Mouse (Mus musculus) T-helper 17 cell (primary cell): ENCODE results near the gene Wdr45.
"Not testable (repeated sequence)": the region's sequence is repeated elsewhere in the genome, so short reads cannot be mapped to it uniquely, and the experiment has no call there.

Experiments
- in situ Hi-C, 2 experiments: fragments of 300-600 bp; cut with MboI, MseI; formaldehyde crosslinking; loops; 1 replicate in 1 of 2; 2 replicates in 1 of 2; pipeline ENCODE4 v1.15.1; 2025; ENCODE audit warnings: high pct_unique_total_duplicates in 2 of 2

The Wdr45 gene

DNA sequence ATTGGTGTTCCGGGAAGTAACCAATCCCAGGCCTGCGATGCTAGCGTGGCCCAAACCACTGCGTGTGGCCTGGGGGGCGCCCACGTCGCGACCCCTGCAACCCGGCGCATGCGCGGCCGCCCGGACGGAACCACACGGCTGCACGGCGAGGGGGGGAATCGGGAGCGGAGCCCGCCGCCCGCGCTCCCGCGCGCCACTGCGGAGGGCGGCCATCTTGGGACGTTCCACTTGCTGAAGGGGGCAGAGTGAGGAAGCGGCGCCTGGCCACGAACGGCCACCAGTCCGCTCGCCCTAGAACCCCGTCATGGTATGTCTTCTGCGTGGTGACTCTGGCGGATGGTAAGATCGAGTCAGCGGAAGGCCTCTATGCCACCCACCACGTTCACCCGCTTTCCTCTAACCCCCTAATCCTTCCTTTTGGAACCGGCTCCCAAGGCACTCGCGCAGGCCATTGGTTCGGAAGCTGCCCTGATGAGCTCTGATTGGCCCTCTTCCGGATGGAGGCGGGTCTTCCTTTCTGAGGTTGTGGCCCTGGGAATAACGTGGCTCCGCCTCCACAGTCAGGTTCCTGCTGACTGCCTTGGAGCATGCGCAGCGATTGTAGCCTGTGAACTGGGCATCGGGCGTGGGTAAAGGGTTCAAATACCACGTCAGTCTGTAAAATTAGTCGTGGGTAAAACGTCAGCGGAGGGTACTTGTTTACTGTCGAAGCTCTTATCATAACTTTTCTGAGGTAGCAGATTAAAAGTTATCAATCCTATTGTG lies at the start of gene Wdr45:
TSS of gene Wdr45 (plus strand) at position 199 of the 765 bp plus-strand sequence.
- in situ Hi-C loops, result loop anchor here in 1 of 2 experiments (5.0 kb wide), 1 partner anchor 383 kb away; no protein-coding TSS in a partner anchor

DNA sequence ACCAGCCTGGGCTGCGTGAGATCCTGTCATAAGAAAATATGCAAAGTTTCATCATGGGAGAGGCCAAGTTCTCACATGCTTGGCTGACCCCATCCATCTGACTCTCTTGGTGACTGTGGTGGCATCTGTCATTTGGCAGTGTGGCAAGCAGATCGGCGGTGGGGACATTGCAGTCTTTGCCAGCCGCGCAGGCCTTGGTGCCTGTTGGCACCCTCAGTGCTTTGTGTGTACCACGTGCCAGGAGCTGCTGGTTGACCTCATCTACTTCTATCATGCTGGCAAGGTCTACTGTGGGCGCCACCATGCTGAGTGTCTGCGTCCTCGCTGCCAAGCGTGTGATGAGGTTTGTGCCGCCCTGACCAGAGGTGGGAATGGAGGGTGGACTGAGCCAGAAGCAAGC lies 49.3 kb upstream of the Wdr45 start:
- in situ Hi-C loops, result no loop called here

DNA sequence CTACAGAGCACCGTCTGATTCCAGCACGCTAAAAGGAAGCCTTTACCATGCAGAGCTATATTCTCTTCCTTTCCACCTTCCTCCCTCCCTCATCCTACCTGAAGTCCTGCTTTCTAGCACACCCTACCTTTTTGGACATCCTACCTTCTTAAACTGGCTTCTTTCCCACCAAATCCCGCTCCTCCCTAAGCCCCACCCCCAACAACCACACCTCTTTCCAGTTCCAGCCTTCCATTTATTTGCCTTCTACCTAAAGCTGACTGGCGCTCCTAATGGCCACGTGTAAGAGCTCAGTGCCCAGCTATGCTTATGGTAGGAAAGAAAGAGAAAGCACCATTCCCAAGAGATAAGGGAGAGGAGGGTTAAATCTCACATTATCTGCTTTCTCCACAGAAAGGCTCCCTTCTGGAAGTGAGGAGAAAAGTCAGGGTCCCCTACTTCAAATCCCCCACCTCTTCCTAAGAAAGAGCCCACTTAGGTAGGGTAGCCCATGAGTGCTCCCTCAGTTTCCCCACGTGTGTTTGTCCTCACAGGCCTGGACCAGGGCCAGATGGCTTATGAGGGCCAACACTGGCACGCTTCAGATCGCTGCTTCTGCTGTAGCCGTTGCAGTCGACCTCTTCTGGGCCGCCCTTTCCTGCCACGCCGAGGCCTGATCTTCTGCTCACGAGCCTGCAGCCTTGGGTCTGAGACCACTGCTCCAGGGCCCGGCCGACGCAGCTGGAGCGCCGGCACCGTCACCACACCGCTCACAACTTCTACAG lies 48.2 kb upstream of the Wdr45 start:
- in situ Hi-C loops, result no loop called here

DNA sequence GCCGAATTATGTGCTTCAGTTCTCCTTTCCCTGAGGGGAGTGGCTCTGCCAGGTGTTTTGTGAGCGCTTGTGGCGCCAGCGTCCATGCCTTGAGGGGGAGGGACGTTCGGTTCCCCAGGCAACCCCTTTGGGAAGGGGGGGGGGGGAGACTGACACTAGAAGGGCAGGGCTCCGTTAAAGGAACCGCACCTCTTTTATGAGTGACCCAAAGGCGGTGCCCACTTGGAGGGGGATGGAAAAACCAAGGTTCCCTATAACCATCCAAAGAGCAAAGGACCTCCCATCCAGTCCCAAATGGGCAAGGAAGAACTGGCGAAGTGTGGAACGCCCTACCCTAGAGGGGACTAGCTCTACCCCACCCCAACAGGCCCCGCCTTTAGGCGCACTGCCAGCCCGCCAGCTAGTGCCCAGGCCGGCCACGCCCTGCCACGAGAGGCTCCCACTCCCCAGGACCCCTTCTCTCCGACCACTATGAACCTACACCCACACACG lies 43.7 kb upstream of the Wdr45 start:
- in situ Hi-C loops, result no loop called here

DNA sequence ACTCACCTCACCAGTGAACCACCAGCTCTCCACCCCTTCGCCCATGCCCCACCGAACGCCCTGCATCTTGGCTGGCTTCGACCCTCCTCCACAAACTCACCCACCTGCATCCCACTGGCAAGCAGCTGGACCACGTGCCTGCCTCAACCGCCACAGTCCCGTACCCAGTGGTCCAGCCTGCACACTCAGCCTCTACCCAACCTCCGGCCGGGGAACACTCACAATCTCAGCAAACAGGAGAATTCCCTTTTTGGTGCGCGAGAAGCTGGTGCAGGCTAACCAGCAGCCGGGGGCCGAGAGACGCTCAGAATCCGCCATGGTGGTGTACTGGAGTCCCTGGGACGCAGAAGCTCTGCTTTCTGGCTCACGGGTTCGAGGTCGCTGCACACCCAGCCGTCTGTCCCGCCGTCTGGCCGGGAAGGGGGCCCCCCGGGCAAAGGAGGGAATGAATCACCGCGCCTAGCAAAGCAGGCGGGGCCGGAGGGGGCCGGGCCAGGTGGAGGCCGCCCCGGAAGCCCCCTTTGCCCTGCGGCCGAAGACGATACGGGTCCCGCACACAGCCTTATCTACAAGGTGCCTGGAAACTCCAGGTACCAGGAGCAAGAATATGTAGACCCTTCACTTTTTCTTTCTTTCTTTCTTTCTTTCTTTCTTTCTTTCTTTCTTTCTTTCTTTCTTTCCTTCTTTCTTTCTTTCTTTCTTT lies 43.1 kb upstream of the Wdr45 start, which contains the start of gene Plp2:
TSS of gene Plp2 (minus strand) at position 470 of the 703 bp plus-strand sequence.
- in situ Hi-C loops, result no loop called here

DNA sequence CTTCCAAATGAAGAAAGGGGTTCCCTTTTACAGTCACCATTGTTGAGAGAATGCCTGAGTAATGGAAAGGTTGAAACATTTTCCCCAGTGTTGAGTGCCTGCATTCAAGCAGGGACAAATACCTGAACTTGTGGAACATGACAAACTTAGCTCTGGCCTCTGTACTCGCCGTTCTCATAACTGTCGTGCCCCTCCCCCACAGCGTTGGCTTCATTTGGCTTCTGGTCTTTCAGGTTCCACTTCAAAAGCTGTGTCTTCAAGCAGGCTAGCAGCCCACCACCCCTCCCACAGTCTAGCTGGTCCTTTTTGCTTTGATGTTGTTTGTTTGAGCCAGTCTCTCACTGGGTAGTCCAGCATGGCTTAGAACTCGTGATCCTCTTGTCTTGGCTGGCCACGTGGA lies 41.4 kb upstream of the Wdr45 start:
- in situ Hi-C loops, result no loop called here

DNA sequence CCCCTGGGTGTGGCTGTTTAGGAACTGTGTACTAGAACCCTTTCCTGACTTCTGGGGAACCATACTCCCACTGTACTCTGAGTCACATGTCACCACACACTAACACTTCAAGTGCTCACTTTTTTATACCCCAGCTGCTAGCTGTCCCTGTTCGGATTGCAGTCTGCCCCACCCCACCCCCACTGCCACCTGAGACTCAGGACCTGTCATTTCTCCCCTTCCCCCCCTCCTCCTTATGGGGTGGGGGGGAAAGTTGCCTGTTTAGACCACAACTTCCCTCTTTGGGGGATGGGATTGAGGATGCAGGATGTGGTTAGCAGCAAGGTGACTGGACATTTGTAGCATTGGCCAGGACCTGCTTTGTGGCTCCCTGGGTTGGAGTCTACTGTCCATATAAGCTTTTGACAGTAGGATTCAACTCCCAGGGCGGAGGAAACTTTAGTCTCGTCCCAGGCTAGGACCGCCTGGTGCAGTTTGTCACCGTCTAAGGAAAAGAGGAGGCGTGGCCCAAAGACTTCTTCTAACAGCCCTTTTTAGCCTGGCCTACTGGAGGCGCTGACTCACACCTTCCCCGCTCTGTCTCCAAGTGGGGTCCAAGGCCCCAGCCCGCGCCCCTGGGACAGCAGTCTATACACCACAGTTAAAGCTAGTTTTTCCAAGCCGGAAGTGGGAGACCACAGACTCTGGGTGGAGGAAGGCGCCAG lies 40.4 kb upstream of the Wdr45 start:
- in situ Hi-C loops, result no loop called here

DNA sequence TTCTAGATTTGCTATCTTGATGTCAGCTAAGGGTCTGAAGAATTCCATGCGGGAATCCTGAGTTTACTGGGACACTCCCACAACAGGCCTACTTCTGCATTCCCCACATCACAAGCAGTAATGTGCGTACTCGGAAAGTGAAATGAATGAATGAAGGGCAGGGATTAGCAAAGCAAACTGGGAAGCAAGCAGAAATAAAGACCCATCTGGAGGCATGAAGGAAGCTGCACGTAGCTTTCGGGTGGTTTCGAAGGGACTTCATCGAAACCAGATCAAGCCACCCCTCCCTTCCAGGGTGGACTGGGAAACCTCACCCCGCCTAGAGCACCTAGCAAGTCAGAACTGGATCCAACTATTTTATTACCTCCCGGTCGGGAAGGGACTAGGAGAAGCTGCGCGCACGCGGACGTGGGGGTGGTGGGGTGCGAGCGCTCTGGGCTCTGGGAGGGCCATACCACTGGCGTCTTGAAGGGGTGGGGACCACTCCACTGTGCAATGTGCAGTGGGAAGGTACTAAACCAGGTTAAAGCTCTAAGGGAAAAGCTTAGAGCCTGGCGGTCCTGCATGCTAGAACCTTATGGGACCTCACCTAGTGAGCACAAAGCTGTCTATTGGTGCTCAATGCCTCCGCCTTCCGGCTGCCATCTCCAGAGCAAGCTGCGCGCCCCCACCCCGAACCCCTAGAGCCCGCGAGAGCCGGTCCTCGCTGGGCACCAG lies 39.7 kb upstream of the Wdr45 start:
- in situ Hi-C loops, result no loop called here

DNA sequence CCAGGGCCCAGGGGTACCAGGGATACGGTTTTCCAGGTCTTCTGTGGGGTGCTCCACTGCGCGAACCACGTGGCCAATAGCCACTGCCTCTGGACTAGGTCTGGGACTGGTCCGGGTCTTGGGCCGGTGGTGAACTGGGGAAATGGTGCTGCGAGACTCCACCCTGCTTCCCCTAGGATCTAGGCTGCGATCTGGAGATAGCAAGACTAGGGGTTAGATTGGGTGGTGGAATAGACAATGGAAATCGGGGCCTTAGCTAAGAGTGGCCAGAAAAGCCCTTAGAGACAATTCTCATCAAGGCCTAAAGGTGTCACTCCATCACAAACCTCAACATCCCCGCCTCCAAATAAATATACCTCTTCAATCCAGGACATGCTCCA lies 39.1 kb upstream of the Wdr45 start:
- in situ Hi-C loops, result no loop called here

DNA sequence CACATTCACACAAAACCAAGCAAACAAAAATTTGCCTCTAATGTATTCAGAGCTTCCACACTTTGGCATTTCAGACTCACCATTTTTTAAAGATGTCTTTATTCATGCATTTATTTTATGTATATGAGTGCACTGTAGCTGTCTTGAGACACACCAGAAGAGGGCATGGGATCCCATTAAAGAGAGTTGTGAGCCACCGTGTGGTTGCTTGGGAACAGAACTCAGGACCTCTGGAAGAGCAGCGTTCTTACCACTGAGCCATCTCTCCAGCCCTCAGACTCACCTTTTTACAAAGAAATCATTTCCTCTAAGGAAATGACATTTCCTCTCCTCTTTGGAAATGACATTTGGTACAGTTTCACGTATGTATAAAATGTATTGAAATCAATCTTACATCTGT lies 35.1 kb upstream of the Wdr45 start:
- in situ Hi-C loops, result no loop called here

DNA sequence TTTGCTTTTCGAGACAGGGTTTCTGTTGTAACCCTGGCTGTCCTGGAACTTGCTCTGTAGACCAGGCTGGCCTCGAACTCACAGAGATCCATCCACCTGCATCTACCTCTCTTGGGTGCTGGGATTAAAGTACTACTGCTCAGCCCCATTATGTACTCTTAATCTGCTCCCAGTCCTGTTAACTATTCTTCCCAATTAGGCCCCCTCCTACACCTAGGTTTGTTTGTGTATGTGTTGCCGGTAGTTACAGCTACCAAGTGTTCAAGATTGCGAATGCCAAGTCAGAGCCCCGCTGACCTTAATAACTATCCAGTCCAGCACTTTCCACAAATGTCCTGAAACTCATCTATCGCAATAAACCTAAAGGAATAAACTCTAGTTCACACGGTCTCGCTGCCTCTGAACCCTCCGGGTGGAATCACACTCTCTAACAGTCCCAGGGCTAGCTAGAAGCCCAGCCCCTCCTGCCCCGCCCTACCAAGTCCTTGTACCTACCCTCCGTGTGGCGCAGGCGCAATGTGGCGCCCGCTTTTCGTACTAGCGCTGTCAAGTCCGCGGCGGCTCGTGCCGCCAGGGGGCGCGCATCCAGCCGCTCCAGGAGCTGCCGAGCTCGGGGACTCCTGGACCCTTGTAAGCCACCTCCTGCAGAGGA lies 34.6 kb upstream of the Wdr45 start:
- in situ Hi-C loops, result no loop called here

DNA sequence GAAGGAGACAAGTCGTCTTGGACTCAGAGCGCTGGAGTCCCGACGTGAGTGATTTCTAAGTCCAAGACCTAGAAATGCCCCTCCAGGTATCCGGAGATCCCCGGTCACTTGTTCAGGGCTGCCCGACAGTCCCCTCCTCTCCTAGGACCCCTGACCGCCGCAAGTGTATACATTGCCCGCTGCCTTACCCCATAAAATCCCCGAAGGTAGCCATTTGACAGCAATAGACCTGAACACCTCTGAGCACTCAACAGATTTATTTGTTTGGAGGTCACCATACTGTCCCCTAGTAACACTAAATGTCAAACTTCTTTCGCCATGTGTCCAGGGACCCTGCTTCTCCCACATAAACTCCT lies 34.1 kb upstream of the Wdr45 start:
- in situ Hi-C loops, result no loop called here

DNA sequence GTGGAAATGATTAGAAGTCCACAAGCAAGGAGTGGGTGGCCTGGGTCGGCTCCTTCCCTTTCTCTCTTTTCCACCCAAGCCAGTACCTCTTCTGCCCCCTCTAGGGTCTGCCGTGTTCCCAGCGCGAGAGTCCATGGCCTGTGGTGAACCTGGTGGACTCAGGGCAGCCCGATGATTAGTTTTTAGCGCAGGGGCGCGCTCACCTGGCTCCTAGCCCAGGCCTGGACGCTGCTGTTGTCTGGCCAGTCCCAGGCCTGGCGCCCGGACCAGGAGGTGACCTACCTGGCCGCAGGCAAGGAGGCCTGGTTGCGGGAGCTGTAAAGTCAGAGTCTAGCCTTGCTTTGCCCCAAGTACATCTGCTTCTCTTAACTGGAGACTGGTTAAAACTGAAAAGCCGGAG lies 33.3 kb upstream of the Wdr45 start, which contains the start of gene Magix:
TSS of gene Magix (minus strand) at position 388 of the 400 bp plus-strand sequence.
- in situ Hi-C loops, result no loop called here

DNA sequence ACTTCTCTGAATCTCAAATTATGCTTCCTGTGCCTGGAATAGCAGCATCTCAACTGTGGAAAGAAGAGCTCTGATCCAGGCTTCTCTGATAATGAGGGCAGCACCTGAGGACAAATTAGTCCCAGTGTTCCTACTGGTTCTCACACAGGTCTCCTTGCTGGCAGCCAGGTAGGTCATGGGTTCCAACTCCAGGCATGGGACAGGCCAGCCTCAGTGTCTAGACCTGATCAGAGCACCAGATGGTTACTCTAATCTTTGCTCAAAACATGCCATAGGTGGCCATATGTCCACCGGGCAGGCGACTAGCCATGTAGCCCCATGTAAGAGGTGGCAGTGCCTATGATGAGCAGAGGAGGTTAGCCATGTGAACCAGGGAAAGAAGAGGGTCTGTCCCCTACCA lies 25.8 kb upstream of the Wdr45 start:
- in situ Hi-C loops, result no loop called here

DNA sequence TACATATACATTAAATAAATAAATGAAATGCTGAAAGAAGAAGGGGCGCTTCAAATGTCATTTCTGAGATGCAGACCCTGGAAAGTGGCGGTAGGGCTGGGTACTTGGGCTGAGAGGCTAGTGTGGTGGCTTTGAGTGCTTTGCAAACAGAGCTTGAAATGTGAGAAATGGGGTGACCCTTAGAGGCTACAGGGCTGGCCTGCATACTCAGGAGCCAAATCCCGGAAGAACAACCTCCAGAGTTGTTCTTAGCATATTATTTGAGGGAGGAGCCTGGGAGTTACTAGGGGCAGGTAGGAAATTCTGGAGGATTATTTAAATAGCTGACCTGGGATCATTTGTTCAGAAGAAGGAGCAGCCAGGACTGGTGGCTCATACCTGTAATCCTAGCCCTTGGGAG lies 23.6 kb upstream of the Wdr45 start:
- in situ Hi-C loops, result loop anchor here in 1 of 2 experiments (5.0 kb wide), 1 partner anchor 218 kb away; no protein-coding TSS in a partner anchor

DNA sequence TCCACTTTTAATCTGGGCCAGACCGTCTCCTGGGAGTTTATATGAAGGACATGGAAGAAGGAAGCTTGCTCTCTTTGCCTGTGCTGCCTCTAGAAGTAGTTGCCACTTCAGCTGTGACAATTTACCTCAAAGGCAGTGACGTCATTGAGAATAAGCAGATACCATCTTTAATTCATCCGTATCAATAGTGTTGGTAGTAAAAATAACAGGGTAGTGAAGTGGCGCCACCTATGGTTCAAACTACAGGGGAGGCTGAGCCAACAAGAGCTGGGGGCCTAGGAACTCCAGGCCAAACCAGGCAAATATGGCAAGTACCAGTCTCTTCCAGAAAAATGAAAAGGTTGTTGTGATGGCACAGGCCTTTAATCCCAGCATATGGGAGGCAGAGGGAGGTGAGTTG lies 21.3 kb upstream of the Wdr45 start:
- in situ Hi-C loops, result loop anchor here in 1 of 2 experiments (5.0 kb wide), 1 partner anchor 221 kb away; no protein-coding TSS in a partner anchor

DNA sequence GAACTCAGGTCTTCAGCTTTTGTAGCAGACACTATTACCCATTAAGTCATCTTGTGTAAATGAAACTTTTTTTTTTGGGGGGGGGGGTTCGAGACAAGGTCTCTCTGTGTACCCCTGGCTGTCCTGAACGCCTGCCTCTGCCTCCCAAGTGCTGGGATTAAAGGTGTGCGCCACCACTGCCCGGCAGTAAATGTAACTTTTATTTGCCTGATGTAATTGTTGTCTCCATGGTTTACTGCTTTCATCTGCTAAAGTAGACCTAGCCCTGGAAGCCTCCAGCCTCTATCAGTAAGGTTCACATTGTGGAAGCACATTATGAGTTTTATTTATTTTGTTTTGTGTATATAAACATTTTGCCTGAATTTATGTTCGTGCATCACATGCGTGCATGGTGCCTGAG lies 17.6 kb upstream of the Wdr45 start:
- in situ Hi-C loops, result no loop called here

DNA sequence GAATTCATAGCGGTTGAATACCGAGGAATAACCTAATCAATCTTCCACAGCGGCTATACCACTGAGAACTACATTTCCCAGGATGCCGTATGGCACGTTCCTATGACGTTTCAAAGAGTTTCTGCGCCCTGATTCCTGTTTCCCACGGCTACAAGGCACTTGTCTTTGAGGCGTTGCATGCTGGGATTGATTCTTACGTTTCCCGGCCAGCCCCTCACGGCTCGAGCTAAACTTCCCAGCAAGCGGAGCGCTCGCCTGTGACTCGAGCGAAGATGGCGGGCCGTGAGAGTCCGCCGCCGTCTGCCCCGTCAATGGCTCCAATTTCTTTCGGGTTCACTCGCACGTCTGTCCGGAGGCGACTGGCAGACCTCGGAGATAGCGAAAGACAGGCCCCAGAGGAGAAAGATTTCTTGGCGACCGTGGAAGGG lies 17.2 kb upstream of the Wdr45 start, which contains the start of gene Gpkow:
TSS of gene Gpkow (plus strand) at position 178 of the 428 bp plus-strand sequence.
- in situ Hi-C loops, result no loop called here

DNA sequence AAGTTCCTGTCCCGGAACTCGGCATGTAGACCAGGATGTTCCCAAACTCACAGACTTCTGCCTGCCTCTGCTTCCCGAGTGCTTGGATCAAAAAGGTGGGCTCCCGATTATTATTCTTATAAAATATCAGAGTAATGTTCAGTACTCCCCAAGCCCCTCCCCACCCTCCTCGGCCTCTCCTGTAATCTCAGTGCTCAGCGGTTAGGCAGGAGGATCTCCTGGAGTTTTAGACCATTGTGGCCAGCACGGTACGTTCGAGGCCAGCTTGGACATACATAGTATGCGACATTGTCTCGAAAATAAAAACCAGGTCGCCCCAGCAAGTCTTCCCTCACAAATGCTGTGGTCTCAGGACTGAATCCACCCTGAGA lies 384 bp upstream of the Wdr45 start:
- in situ Hi-C loops, result loop anchor here in 1 of 2 experiments (5.0 kb wide), 1 partner anchor 384 kb away; no protein-coding TSS in a partner anchor

DNA sequence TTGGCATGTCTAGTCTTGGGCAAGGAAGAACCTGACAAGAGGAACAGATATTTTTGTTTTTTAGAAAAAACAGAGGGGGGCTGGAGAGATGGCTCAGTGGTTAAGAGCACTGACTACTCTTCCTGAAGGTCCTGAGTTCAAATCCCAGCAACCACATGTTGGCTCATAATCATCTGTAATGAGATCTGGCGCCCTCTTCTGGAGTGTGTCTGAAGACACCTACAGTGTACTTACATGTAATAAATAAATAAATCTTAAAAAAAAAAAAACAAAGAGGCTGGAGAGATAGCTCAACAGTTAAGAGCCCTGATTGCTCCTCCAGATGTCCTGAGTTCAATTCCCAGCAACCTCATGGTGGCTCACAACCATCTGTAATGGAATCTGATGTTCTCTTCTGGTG lies 1.9 kb downstream of the Wdr45 start:
- in situ Hi-C loops, result not testable (repeated sequence)
